Mouse (Mus musculus) c-Kit-negative CD71-positive TER-119-positive erythroid progenitor cells, embryonic 14.5 days (primary cell): ENCODE results near the gene Pnpla7.
"Not testable (repeated sequence)": the region's sequence is repeated elsewhere in the genome, so short reads cannot be mapped to it uniquely, and the experiment has no call there.

ENCODE experiments used
- DNase-seq: peaks from one replicate; pipeline ENCODE4 v3.0.0-alpha.2; 2013; ENCODE audit warnings: low read depth, low spot score

The Pnpla7 gene

GRCm38 (mm10) chr2:24975704-24976297 is at the start of gene Pnpla7:
TSS of gene Pnpla7 (plus strand) at chr2:24976033.
- peak; percentile 54 for DNase-seq

GRCm38 (mm10) chr2:24926345-24926964 is 49.4 kb upstream of the Pnpla7 start:
- DNase-seq, result no peak

DNA sequence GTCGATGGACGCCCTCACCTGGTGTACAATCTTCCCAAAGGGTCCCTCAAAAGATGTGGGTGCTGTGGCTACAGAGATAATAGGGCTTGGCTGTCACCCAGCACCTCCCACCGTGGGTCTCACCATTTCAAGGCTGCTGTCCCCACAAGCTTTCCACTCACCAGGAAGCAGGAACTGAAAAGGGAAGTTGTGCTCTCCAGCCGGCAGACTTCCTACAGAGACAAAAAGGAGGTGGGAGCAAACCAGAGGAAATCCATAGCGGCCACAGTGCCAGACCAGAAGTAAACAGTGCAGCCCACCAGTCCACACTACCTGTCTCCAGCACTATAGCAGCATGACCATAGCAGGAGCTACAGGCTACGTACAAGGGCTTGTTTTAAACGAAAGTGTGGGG is 48.9 kb upstream of the Pnpla7 start:
- DNase-seq, result no peak

GRCm38 (mm10) chr2:24927810-24928479 is 47.9 kb upstream of the Pnpla7 start:
- no peak for DNase-seq

DNA sequence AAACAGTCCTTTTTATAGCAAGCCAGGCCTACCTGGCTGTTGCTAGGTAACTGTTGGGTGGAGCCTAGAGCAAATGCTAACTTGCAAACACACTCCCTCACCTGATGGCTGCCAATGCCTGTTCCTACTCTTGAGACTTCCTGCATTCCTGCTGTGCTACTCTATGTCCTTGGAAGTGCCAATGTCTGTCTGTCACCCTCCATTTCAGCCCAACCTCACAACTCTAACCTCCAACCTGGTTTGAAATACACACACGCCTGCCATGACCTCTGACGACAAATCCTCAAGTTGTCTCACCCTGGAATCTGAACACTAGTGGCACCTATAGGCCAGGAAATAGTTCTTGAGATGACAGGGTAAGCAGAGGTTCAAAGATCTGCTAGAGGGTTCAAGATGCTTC is 46.7 kb upstream of the Pnpla7 start:
- no peak for DNase-seq

DNA sequence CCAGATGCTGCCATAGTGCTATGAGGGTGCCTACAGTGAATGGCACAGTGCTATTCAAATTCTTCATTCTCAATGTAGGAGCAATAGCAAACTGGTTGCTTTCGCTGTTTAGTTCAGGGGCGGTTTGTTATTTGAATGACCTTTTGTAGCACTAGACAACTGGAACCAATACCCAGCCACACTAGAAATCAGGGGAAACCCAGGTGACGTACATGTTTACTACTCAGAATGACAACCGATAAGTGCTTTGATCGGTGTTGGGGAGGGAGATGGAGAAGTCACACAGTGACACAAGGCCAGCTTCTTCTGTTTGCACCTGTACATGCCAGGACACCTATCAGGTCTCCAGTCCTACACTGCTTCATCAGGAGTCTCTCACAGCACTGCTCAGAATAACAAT is 46.2 kb upstream of the Pnpla7 start:
- DNase-seq, result no peak

DNA sequence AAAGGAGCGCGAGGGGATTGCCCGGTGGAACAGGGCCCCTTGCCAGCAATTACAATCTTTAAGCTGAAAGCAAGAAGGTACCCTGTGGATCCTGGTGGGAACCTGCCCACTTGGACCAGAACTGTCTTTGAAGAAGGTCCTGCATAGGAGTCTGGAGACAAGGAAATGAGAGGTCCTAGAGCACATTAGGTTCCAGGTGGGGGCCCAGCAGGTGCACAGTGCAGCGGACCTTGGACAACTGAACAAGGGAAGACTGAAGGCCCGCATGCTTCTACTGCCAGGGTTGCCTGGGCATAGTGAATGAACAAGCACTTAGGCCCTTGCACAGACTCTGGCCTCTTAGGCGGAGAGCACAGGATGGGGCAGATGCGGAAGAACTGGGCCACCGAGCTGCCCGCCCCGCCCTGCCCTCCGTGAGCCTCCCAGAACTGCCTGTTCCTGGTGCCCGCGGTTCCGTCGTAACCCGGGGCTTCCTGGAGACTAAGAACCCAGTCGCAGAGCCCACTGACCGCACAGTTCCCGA is 41.3 kb upstream of the Pnpla7 start:
- no peak for DNase-seq

DNA sequence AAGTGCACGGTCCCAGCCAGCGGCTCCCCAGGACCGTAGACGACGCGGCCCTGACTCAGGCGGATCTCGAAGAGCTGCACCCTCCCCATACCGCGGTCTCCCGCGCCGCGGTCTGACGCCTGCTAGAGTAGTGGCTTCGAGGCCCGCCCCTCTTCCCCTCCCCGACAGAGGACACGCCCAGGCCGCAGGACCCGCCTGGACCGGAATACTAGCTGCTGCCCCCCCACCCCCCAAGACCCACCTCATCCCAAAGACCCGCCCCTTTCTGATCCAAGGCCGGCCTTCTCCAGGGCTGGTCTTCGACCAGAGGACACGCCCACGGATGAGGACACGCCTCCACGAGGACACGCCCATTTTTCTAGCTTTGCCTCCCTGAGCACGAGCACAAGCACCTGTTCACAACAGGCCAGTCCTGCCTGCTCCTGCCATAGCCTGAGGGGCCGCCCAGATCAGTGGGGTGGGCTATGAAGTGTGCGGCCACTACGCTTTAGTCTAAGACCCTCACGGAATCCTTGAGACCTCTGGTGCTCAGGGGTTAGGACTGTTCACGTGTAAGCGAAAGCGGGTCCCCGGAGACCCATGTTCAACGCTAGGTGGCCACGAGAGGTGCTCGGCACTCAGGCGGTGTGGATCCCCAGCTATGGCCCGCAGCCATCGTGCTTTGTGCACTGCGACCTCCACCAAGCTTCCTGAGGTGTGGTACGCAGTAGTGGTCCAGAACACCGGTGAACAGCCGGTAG is 40.6 kb upstream of the Pnpla7 start, which contains the start of gene Arrdc1:
Gene Arrdc1, minus strand, starts transcription at position 196 of the 740 bp plus-strand sequence.
- DNase-seq, result peak; percentile 85

DNA sequence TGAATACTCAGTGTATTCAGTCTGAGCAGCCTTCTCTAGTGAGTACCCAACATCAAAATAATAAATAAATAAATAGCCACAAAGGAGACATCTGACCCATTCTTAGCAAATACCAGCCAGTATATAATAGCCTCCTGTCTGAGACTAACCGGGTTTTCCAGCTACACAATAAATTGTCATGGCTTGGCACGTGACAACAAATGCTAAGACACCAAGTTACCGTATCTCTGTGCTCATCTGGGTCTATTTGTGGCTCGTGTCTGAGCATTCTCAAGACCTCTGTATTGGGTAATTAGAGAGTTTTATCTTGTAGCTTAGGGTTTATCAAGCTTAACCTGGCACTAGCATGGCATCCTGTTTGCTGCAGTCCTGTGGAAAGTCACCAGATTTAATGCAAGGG is 33.7 kb upstream of the Pnpla7 start:
- DNase-seq, result no peak

DNA sequence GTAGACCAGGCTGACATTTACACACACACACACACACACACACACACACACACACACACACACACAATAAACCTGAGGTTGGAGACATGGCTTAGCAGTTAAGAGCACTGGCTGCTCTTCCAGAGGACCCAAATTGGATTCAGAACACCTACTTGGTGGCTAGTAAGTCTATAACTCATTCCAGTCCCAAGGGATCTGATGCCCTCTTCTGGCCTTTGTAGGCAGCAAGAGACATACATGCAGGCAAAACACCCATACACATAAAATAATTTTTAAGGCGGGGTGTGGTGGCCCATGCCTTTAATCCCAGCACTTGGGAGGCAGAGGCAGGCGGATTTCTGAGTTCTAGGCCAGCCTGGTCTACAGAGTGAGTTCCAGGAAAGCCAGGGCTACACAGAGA is 31.5 kb upstream of the Pnpla7 start:
- not testable (repeated sequence) for DNase-seq

DNA sequence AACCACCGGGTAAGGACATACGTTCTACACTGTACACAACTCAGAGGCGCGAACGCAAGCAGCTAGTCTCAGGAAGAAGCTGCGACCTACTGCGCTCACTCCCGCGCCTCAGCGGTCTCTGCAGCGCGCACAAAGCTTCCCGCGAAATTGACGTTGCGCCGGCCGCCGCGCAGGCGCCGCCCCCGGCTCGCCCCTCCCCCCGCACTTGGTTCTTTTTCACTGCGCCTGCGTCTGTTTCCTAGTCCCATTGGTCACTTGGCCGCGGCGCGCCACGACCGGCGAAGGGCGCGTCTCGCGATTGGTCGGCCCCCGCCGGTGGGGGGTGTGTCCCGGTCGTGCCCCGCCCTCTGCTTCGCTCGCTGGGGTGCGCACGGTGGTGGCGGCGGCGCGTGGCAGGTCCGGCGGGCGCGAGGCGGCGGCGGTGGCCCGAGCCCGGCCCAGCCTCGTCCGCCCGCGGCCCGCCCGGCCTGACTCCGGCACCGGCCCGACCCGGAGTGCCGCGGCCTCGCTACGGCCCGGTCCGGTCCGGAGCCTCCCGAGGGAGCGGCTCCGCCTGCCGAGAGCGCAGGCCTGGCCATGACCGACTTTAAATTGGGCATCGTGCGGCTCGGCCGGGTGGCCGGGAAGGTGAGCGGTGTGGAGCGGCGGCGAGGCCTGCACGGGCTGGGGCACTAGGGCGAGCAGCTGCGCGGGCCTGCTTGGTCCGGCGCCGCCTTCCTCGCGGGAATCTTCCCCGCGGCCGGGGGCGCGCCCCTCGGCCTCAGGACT is 26.2 kb upstream of the Pnpla7 start, which contains the start of gene Zmynd19:
Gene Zmynd19, plus strand, starts transcription at position 372 of the 768 bp plus-strand sequence.
- DNase-seq, result peak; percentile 95

GRCm38 (mm10) chr2:24950189-24950535 is 25.7 kb upstream of the Pnpla7 start:
- DNase-seq, result peak; percentile 30

- no peak for DNase-seq
These were observed 23.2 kb upstream of the Pnpla7 start for GRCm38 (mm10) chr2:24952537-24953055.

GRCm38 (mm10) chr2:24960910-24961309 is 14.9 kb upstream of the Pnpla7 start:
- DNase-seq, result no peak

DNA sequence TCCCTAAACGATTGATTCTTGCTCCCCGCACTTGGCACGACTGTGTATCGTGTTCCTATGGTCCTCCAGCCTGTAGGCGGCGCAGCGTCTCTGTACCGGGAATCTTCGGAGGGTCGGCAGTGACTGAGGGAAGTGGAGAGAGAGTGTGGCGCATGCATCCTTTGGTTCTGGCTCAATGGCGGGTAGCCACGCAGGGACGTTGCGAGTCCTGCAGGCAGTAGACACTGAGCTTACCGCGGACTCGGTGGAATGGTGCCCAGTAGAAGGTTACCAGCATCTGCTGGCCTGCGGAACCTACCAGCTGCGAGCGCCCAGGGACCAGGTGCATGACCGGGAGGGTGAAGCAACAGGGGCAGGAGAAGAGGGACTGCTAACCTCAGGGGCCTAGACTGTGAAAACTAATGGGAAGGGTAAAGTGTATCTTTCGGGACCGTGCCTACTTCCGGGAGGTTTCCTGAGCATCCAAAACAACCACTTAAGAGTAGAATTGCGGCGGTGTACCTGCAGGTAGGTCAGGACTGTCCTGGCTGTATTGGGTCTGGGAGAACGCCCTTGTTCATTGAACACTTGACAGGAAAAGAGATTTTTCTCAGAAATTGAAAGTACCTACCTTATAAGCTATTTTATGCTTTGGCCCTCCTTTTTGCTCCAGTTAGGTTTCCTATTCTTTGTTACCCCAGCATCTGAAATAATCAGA is 13.4 kb upstream of the Pnpla7 start, which contains the start of gene Dph7:
Gene Dph7, plus strand, starts transcription at position 97 of the 697 bp plus-strand sequence.
- peak; percentile 66 for DNase-seq

DNA sequence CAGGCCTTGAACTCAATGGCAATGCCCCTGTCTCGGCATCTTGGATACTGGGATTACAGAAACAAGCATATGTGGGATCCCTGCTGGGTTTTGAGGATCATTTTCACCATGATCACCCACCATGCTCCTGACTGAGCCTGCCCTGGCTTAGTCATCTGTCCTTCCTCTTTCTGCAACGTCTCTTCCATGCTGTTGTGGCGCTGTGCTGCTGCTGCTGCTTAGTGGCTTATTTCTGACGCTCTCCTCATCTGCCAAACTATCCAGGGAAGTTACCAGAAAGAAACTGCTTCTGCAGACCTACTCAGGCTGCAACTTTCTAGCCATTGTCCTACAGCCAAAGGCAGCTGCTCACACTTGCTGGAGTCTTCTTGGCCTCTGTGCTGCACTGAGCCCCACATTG is 5.4 kb upstream of the Pnpla7 start:
- no peak for DNase-seq

- DNase-seq, result not testable (repeated sequence)
These were observed 1.4 kb upstream of the Pnpla7 start for GRCm38 (mm10) chr2:24974452-24974851.

- DNase-seq, result peak; percentile 88
These were observed 728 bp upstream of the Pnpla7 start, which contains the start of gene Mrpl41 for GRCm38 (mm10) chr2:24974906-24975703. TSS of gene Mrpl41 (minus strand) at chr2:24975098.

DNA sequence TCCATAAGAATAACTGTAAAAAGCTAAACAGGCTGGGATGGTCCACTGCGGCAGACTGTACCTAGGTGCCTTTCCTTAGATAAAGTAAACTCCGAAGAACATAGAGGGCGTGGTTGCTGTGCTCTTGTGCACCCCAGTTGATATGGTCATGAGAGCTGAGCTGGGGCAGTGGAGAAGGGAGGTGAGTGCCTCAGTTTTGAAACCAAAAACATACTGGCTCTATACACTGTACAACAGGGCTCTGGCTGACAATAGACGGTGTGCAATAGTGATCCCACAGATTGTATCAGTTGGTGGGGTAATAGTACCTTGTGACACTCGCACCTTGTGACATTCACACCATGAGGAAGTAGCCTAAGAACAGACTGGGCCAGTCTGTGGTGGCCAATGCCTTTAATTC is 1.1 kb downstream of the Pnpla7 start:
- DNase-seq, result peak; percentile 61
